Mouse (Mus musculus): ENCODE results near the gene Noc3l. TPM values are rescaled to one million over a fixed set of nuclear protein-coding genes. Genes with fewer than 3 reads are reported as not detected.

Gene Noc3l
- polyA plus RNA-seq, 1 experiment: 2.6 TPM

- WGBS: 80% methylated on average over 2 of the region's 2 CpGs
- Histone ChIP-seq H3K27ac (ENCODE audit: insufficient read depth, low read length) (no peak overlapping the region), H3K36me3 (ENCODE audit: control insufficient read depth, insufficient read depth, low read length) (no peaks in the 10 kb centered on the region), H3K4me3 (ENCODE audit: extremely low read depth, insufficient read depth, insufficient read length) (no peak overlapping the region), H3K27me3 (ENCODE audit: control insufficient read depth, insufficient read depth, low read length) (no peaks in the 10 kb centered on the region), H3K4me1 (ENCODE audit: control insufficient read depth, insufficient read depth, insufficient read length) (no peaks in the 10 kb centered on the region)
- DNase-seq (ENCODE audit: low read depth in 1 of 2, low spot score in 2 of 2): no peak
- TF ChIP-seq CTCF (IDR thresholded peaks at IDR 0.05; ENCODE audit: extremely low read depth, insufficient read depth, insufficient read length, insufficient replicate concordance) (no peak), POLR2A (IDR thresholded peaks at IDR 0.05; ENCODE audit: low read depth, low read length) (no peak)
These were observed 52.7 kb downstream of the Noc3l start for GRCm38 (mm10) chr19:38766306-38766705.

GRCm38 (mm10) chr19:38760441-38760840 lies 58.6 kb downstream of the Noc3l start:
- H3K36me3 ChIP-seq (ENCODE audit: control insufficient read depth, insufficient read depth, low read length): no peaks in the 10 kb centered on the region
- TF ChIP-seq POLR2A (IDR thresholded peaks at IDR 0.05; ENCODE audit: low read depth, low read length): no peak
- TF ChIP-seq CTCF (IDR thresholded peaks at IDR 0.05; ENCODE audit: extremely low read depth, insufficient read depth, insufficient read length, insufficient replicate concordance): no peak
- no peak overlapping the region for H3K27ac ChIP-seq (ENCODE audit: insufficient read depth, low read length)
- H3K27me3 ChIP-seq (ENCODE audit: control insufficient read depth, insufficient read depth, low read length): no peaks in the 10 kb centered on the region
- no peak overlapping the region for H3K4me3 ChIP-seq (ENCODE audit: extremely low read depth, insufficient read depth, insufficient read length)
- no peaks in the 10 kb centered on the region for H3K4me1 ChIP-seq (ENCODE audit: control insufficient read depth, insufficient read depth, insufficient read length)
- no peak for DNase-seq (ENCODE audit: low read depth in 1 of 2, low spot score in 2 of 2)
- 80% methylated on average over 3 of the region's 3 CpGs for WGBS

DNA sequence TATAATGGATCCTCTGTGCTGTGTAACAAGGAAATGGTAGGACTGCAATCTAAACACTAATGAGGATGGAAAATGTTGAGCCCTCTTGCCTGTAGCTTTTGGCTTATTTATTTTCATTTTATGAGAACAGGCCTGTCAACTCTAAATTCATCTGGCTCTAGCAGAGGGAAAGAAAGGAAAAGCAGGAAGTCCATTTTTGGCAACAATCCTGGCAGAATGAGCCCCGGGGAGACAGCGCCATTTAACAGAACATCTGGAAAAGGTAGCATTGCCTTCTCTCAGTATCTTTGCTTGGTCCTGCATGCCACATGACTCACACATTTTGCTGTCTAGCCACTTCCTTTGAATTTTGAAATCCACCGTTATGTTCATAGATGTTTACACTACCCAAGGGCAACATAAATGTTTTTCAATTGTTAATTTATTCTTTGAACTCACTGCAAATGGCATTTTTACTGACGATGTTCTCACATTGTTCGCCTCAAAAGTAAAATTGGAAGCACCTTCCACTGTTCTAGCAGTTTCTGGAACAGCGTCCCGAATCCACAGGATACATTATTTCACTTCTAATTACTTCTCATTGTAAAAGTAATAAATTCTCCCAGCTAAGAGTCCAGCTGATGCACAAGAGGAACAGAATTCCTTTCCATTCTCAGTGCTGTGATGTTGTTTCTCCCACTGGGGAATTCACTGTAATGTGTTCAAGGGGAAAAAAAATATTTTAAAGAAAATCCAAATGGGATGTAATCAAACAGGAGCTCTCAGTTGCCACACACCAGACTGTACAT lies 60.2 kb downstream of the Noc3l start:
- Histone ChIP-seq H3K36me3 (ENCODE audit: control insufficient read depth, insufficient read depth, low read length) (no peaks in the 10 kb centered on the region), H3K27me3 (ENCODE audit: control insufficient read depth, insufficient read depth, low read length) (no peaks in the 10 kb centered on the region), H3K4me3 (ENCODE audit: extremely low read depth, insufficient read depth, insufficient read length) (no peak overlapping the region), H3K27ac (ENCODE audit: insufficient read depth, low read length) (no peak overlapping the region), H3K4me1 (ENCODE audit: control insufficient read depth, insufficient read depth, insufficient read length) (no peaks in the 10 kb centered on the region)
- 68% methylated on average over 7 of the region's 7 CpGs for WGBS
- no peak for DNase-seq (ENCODE audit: low read depth in 1 of 2, low spot score in 2 of 2)
- TF ChIP-seq CTCF (IDR thresholded peaks at IDR 0.05; ENCODE audit: extremely low read depth, insufficient read depth, insufficient read length, insufficient replicate concordance) (no peak), POLR2A (IDR thresholded peaks at IDR 0.05; ENCODE audit: low read depth, low read length) (no peak)

GRCm38 (mm10) chr19:38758056-38758455 lies 61.0 kb downstream of the Noc3l start:
- no peak for DNase-seq (ENCODE audit: low read depth in 1 of 2, low spot score in 2 of 2)
- 80% methylated on average over 5 of the region's 5 CpGs for WGBS
- H3K27ac ChIP-seq (ENCODE audit: insufficient read depth, low read length): no peak overlapping the region
- TF ChIP-seq POLR2A (IDR thresholded peaks at IDR 0.05; ENCODE audit: low read depth, low read length) (no peak), CTCF (IDR thresholded peaks at IDR 0.05; ENCODE audit: extremely low read depth, insufficient read depth, insufficient read length, insufficient replicate concordance) (no peak)
- H3K4me3 ChIP-seq (ENCODE audit: extremely low read depth, insufficient read depth, insufficient read length): no peak overlapping the region
- H3K36me3 ChIP-seq (ENCODE audit: control insufficient read depth, insufficient read depth, low read length): no peaks in the 10 kb centered on the region
- H3K27me3 ChIP-seq (ENCODE audit: control insufficient read depth, insufficient read depth, low read length): no peaks in the 10 kb centered on the region
- no peaks in the 10 kb centered on the region for H3K4me1 ChIP-seq (ENCODE audit: control insufficient read depth, insufficient read depth, insufficient read length)

GRCm38 (mm10) chr19:38757161-38757560 lies 61.9 kb downstream of the Noc3l start:
- Histone ChIP-seq H3K36me3 (ENCODE audit: control insufficient read depth, insufficient read depth, low read length) (no peaks in the 10 kb centered on the region), H3K4me3 (ENCODE audit: extremely low read depth, insufficient read depth, insufficient read length) (no peak overlapping the region), H3K4me1 (ENCODE audit: control insufficient read depth, insufficient read depth, insufficient read length) (no peaks in the 10 kb centered on the region), H3K27ac (ENCODE audit: insufficient read depth, low read length) (no peak overlapping the region), H3K27me3 (ENCODE audit: control insufficient read depth, insufficient read depth, low read length) (no peaks in the 10 kb centered on the region)
- TF ChIP-seq CTCF (IDR thresholded peaks at IDR 0.05; ENCODE audit: extremely low read depth, insufficient read depth, insufficient read length, insufficient replicate concordance): no peak
- TF ChIP-seq POLR2A (IDR thresholded peaks at IDR 0.05; ENCODE audit: low read depth, low read length): no peak
- no peak for DNase-seq (ENCODE audit: low read depth in 1 of 2, low spot score in 2 of 2)
- 78% methylated on average over 3 of the region's 3 CpGs for WGBS

- H3K4me3 ChIP-seq (ENCODE audit: extremely low read depth, insufficient read depth, insufficient read length): no peak overlapping the region
- no peaks in the 10 kb centered on the region for H3K27me3 ChIP-seq (ENCODE audit: control insufficient read depth, insufficient read depth, low read length)
- H3K36me3 ChIP-seq (ENCODE audit: control insufficient read depth, insufficient read depth, low read length): no peaks in the 10 kb centered on the region
- no peak for DNase-seq (ENCODE audit: low read depth in 1 of 2, low spot score in 2 of 2)
- TF ChIP-seq POLR2A (IDR thresholded peaks at IDR 0.05; ENCODE audit: low read depth, low read length) (no peak), CTCF (IDR thresholded peaks at IDR 0.05; ENCODE audit: extremely low read depth, insufficient read depth, insufficient read length, insufficient replicate concordance) (no peak)
- WGBS: 52% methylated on average over 4 of the region's 4 CpGs
- H3K4me1 ChIP-seq (ENCODE audit: control insufficient read depth, insufficient read depth, insufficient read length): 0 out of 2 replicates have a peak, but pooled peaks cover 2% of the 10 kb centered on the region
- no peak overlapping the region for H3K27ac ChIP-seq (ENCODE audit: insufficient read depth, low read length)
These were observed 68.8 kb downstream of the Noc3l start for GRCm38 (mm10) chr19:38750192-38750591.

DNA sequence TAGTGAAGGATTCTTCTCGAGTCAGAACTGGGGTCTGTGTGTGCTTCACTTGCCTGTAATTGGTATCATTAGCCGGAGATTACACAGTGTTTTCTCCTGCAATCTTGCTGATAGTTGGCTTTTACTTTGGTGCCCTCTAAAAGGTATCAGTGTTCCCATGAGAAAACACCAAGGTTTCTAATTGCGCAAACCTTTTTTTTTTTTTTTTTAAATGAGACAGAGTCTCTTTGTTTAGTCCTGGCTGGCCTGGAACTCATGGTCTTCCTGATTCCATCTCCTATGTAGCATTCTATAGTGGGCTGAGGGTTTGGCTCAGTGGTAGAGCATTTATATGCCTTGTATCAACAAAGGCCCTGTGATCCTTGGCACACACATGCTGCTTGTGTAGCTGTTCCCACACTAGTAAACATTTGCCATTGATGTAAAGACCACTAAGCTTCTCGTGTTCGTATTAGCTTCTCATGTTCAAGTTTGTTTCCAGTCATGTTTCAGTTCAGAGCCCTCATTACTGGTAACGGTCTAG lies 72.5 kb downstream of the Noc3l start:
- H3K27me3 ChIP-seq (ENCODE audit: control insufficient read depth, insufficient read depth, low read length): no peaks in the 10 kb centered on the region
- TF ChIP-seq CTCF (IDR thresholded peaks at IDR 0.05; ENCODE audit: extremely low read depth, insufficient read depth, insufficient read length, insufficient replicate concordance) (no peak), POLR2A (IDR thresholded peaks at IDR 0.05; ENCODE audit: low read depth, low read length) (no peak)
- H3K4me1 ChIP-seq (ENCODE audit: control insufficient read depth, insufficient read depth, insufficient read length): 0 out of 2 replicates have a peak, but pooled peaks cover 2% of the 10 kb centered on the region
- H3K27ac ChIP-seq (ENCODE audit: insufficient read depth, low read length): no peak overlapping the region
- no peaks in the 10 kb centered on the region for H3K36me3 ChIP-seq (ENCODE audit: control insufficient read depth, insufficient read depth, low read length)
- no peak for DNase-seq (ENCODE audit: low read depth in 1 of 2, low spot score in 2 of 2)
- WGBS: 63% methylated on average over 6 of the region's 6 CpGs
- no peak overlapping the region for H3K4me3 ChIP-seq (ENCODE audit: extremely low read depth, insufficient read depth, insufficient read length)

Measured in spleen, adult 2 months (tissue).